Mouse (Mus musculus) heart, adult 10 weeks (tissue): ENCODE results near the gene Pdlim7. TPM values are rescaled to one million over a fixed set of nuclear protein-coding genes. Genes with fewer than 3 reads are reported as not detected.

Experiments
- polyA plus RNA-seq: library from polyadenylated mRNA; stranded (reverse); fragments of 350-450 nt; fragmentation: Illumina TruSeq; extraction: RNeasy Lipid Tissue Mini Kit (QIAGEN cat#74804); gene quantifications from one replicate; pipeline ENCODE4 v1.2.3, GENCODE M21; 2014; ENCODE audit warnings: low read depth, low replicate concordance

Gene Pdlim7
- polyA plus RNA-seq = 65.4 TPM

DNA sequence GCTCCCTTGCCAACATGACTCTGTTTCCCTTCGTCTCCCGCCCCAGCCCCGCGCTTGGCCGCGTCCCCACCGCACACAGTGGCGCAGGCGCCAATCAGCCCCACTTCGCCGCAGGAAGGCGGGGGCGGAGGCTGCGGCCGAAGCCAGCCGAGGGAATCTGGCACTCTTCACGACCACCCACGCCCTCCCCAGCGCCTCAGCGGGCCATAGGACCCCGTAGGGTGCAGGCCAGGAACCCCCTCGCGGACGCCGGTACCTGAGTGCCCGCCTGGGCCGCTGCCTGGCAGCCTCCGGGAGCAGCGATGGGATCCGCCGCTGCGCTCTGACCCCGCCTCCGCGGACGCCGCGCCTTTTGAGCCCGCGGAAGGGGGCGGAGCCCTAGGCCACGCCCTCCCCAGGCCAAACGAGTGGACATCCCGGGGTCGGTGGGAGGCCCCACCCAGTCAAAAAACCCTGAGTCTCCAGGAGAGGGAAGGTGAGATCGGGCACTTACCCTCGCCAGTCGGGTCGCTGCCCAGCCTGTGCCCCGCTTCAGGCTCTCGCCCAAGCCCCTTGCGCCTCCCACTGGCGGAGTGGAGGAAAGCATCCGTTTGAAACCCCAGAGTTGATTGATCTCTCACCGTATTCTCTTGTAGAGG lies at the start of gene Pdlim7:
Gene Pdlim7, minus strand, starts transcription at position 566 of the 638 bp plus-strand sequence.

DNA sequence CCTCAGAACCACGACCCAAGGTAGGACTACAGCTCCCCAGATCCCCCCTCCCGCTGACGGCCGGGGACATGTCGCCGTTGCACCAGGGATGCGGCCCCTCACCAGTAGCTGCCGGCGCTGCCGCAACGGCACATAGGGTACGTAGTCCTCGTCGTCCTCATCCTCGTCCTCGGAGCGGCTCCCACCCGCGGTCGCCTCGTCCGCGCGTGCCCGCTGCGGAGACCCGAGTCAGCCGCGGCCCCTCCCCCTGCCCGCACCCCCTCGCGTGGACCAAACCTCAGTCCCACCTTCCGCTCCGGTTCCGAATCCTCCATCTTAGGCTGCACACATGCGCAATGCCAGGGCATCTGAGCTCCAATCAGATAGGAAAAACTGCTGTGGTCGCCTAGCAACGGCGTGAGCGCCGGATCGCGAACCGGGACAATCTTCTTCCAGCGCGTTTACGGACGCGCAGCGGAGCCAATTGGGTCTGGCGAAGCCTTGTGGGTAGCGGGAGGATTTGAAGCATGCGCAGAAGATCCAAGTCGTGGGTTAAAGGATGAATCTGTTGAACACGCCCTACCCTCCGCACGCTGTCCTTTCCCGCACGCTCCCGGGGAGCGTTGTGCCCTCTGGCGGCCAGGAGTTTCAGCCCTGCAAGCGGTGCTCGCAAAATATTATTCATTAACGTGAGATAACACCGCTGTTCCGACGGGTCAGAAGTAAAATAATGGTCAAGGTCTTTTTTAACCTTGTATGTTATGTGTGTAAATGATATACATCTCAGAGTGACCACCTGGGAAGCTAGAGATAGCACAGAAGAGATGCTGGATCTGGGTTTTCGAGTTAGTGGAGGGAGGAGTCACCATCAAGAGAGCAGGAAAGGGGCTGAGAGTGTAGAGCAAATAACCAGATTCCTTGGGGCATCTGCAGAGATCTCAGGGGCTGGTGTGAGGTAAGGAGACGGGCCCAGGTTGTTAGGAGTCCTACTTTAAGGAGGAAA lies 23.0 kb upstream of the Pdlim7 start, which contains the start of gene Ddx41:
Gene Ddx41, minus strand, starts transcription at position 465 of the 982 bp plus-strand sequence.

DNA sequence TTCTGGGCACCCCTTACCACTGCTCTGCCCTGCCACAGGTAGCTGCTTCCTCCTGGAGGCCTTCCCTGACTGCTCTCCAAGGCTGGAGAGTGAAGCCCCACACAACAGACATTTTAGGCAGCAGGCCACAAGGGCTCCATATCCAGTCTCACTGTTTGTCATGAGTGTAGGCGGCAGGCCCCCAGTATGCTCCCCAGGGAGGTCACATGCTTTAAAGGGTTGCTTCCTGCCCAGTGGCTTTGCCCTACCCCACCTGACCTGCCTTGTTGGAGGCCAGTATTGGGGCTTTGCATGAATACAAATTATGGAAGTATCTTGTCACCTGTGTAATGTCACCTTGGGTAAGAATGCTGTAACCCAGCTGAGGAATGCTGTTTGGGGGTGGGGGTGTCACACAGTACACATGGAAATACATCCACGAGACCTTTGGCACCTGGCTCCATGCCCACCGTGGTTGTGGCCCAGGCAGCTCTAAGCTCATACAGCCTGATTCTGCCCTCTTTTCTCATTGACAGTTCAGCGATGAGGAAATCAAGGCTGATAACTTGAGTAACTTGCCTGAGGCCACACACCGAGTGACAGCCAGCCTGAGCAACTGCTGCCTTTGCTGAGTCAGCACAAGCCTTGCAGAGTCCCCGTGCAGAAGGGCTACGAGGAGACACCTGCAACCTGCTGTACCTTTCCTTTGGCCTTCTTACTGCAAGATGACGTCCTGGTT lies 15.9 kb upstream of the Pdlim7 start, which contains the start of gene Dok3:
Gene Dok3, minus strand, starts transcription at position 99 of the 718 bp plus-strand sequence.

DNA sequence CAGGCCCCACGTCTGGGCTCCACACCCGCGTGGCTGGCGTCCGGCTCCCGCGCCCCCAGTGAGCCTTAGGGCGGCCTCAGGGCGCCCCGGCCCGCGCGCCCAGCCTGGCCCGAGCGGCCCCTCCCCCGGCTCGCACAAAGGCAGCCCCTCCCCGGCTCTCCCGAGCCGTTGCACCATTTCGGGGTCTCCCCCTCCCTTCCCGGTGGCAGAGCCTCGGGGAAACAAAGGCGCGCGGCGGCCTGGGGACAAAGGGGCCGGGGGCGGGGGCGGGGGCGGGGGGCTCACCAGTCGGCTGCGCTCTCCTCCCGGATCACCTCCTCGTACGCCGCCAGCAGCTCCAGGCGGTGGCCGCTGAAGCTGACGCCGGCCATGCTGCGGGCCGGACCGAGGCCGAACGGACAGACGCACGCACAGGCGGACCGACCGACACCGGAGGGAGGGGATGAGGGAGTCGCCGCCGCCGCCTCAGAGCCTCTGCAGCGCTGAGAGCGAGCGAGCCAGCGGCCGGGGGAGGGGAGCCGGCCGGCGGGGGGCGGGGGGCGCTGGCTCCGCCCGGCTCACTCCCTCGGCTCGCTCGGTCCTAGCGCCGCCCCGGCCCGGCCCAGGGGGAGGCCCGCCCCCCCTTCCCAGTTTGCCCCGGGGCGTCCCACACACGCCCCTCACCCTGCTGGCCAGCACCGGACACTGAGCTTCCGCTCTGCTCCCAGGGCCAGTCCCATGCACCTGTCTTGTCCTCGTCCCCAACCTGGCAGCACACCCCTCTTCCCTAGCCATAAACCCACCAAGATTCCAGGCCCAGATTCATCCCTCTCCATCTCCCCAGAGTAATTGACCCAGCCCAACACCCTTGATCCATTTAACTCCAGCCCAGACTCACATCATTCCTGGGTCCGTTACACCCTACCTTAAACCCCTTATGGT lies 25.6 kb downstream of the Pdlim7 start, which contains the start of gene Dbn1:
Gene Dbn1, minus strand, starts transcription at position 534 of the 921 bp plus-strand sequence.

DNA sequence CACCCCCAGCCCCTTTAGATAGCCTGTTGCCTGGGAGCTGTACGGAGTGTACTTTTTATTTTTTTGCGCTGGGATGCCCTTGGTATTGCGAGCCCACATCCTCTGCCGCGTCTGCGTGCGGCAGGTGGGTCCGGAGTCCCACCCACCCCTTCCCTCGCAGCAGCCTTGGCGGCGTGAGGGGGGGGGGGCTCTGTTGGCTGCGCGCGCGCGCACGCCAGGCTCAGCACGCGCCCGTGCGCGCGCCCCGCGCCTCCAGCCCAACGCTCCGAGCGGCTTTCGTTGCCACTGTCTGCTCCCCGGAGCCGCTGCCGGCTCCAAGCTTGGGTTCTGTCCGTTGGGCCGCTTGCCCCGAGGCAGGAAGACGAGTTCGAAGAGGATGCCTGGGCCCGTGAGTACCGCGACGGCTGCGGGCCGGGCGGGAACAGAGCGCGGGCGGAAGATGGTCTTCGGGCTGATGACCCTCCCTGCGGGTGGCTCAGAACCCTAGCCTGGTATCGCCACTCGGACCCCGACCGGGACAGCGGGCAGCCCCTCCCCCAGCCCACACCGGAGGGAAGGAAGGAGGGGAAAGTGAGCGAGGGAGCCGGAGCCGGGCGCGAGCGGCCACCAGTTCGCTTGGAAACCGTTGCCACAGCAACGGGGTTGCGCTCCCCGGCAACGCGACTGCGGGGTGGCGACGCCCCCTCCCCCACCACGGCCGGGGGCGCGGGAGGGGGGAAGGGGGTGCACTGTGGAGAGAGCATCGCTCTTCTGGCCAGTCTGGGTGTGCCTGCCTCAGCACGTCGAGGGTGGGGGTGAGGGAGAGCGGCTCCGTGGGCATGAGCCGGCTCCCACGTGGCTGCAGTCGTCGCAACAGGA lies 49.2 kb downstream of the Pdlim7 start, which contains the start of gene Prr7:
Gene Prr7, plus strand, starts transcription at position 241 of the 858 bp plus-strand sequence.

Other genes with a start within 250 kb of the Pdlim7 start
- 35.7 TPM for gene Prelid1, start 193.2 kb downstream of the Pdlim7 start, polyA plus RNA-seq
- gene Rab24, start 191.7 kb downstream of the Pdlim7 start, polyA plus RNA-seq = 62.0 TPM
- gene Mxd3, start 183.9 kb downstream of the Pdlim7 start, polyA plus RNA-seq = not detected
- 50.8 TPM for gene Lman2, start 150.9 kb downstream of the Pdlim7 start, polyA plus RNA-seq
- 0.58 TPM for gene Rgs14, start 143.9 kb downstream of the Pdlim7 start, polyA plus RNA-seq
- gene Slc34a1, start 115.5 kb downstream of the Pdlim7 start, polyA plus RNA-seq = not detected
- not detected for gene Pfn3, start 98.4 kb downstream of the Pdlim7 start, polyA plus RNA-seq
- gene F12, start 86.9 kb downstream of the Pdlim7 start, polyA plus RNA-seq = not detected
- gene Grk6, start 68.6 kb downstream of the Pdlim7 start, polyA plus RNA-seq = 19.9 TPM
- gene Prr7, start 49.4 kb downstream of the Pdlim7 start, polyA plus RNA-seq = not detected
- gene Dbn1, start 25.6 kb downstream of the Pdlim7 start, polyA plus RNA-seq = 7.0 TPM
- 2.6 TPM for gene Dok3, start 15.6 kb upstream of the Pdlim7 start, polyA plus RNA-seq
- 15.0 TPM for gene Ddx41, start 23.0 kb upstream of the Pdlim7 start, polyA plus RNA-seq
- gene Fam193b, start 57.4 kb upstream of the Pdlim7 start, polyA plus RNA-seq = 48.4 TPM
- gene Tmed9, start 60.1 kb upstream of the Pdlim7 start, polyA plus RNA-seq = 97.7 TPM
- 10.3 TPM for gene B4galt7, start 86.2 kb upstream of the Pdlim7 start, polyA plus RNA-seq
- 17.0 TPM for gene Caml, start 109.3 kb upstream of the Pdlim7 start, polyA plus RNA-seq
- gene Ddx46, start 121.4 kb upstream of the Pdlim7 start, polyA plus RNA-seq = 25.7 TPM
- 44.1 TPM for gene B230219D22Rik, start 179.4 kb upstream of the Pdlim7 start, polyA plus RNA-seq
- 61.0 TPM for gene Txndc15, start 201.0 kb upstream of the Pdlim7 start, polyA plus RNA-seq
- gene Pcbd2, start 213.7 kb upstream of the Pdlim7 start, polyA plus RNA-seq = 29.5 TPM